Mouse (Mus musculus) cortical plate, adult 2 months (tissue): ENCODE measurements around the gene Gm17490. TPM values are rescaled to one million over a fixed set of nuclear protein-coding genes. Genes with fewer than 3 reads are reported as not detected.

Experiments used
- H3K27ac ChIP-seq: fragments of 200-500 bp; 2 replicates; pipeline ENCODE4 v1.5.1; 2012; ENCODE audit warnings: low read length, control low read depth, inconsistent platforms; ENCODE audit not compliant: insufficient read depth
- H3K4me1 ChIP-seq: fragments of 200-500 bp; 2 replicates; pipeline ENCODE4 v1.6.1; 2011; ENCODE audit warnings: low read length; ENCODE audit not compliant: control insufficient read depth, insufficient read depth
- H3K4me3 ChIP-seq: fragments of 200-500 bp; 2 replicates; pipeline ENCODE4 v1.5.1; 2011; ENCODE audit warnings: mild to moderate bottlenecking, low read length, control low read depth; ENCODE audit not compliant: insufficient read depth
- CTCF ChIP-seq: fragments of 200-500 bp; IDR thresholded peaks from 2 replicates; pipeline ENCODE4 v1.5.1; 2011; ENCODE audit warnings: mild to moderate bottlenecking, control low read depth, low read length; ENCODE audit not compliant: insufficient read depth; ENCODE audit errors: extremely low read depth
- POLR2A ChIP-seq: fragments of 200-500 bp; IDR thresholded peaks from 2 replicates; pipeline ENCODE4 v1.6.1; 2011; ENCODE audit warnings: mild to moderate bottlenecking, low read length, control low read depth; ENCODE audit not compliant: insufficient read depth; ENCODE audit errors: extremely low read depth
- polyA plus RNA-seq: library from polyadenylated mRNA; depleted of rRNA; stranded (reverse); fragments of >200 nt; gene quantifications from 2 replicates; pipeline ENCODE4 v1.2.3, GENCODE M21; 2012

Gene Gm17490
- polyA plus RNA-seq, 1 experiment: not detected

GRCm38 (mm10) chr2:11654990-11655931 lies 29.2 kb upstream of the Gm17490 start:
- Histone ChIP-seq H3K27ac (peak overlapping the region; percentile 48; the same call in 1 of the 2 replicates), H3K4me1 (peaks cover 5% of the 10 kb centered on the region; the same call in 1 of the 2 replicates), H3K4me3 (no peak overlapping the region)
- TF ChIP-seq CTCF (no peak), POLR2A (no peak)

- TF ChIP-seq CTCF: no peak
- no peak for TF ChIP-seq POLR2A
- Histone ChIP-seq H3K4me3 (no peak overlapping the region), H3K27ac (no peak overlapping the region), H3K4me1 (peaks cover 2% of the 10 kb centered on the region; the same call in 1 of the 2 replicates)
Measured at GRCm38 (mm10) chr2:11653780-11654179, 27.7 kb upstream of the Gm17490 start.

- Histone ChIP-seq H3K4me3 (no peak overlapping the region), H3K27ac (no peak overlapping the region), H3K4me1 (peaks cover 2% of the 10 kb centered on the region; the same call in 1 of the 2 replicates)
- no peak for TF ChIP-seq POLR2A
- no peak for TF ChIP-seq CTCF
Measured at GRCm38 (mm10) chr2:11653330-11653729, 27.3 kb upstream of the Gm17490 start.

GRCm38 (mm10) chr2:11652780-11653179 lies 26.7 kb upstream of the Gm17490 start:
- Histone ChIP-seq H3K4me3 (no peak overlapping the region), H3K27ac (no peak overlapping the region), H3K4me1 (peaks cover 2% of the 10 kb centered on the region; the same call in 1 of the 2 replicates)
- TF ChIP-seq CTCF (no peak), POLR2A (no peak)

GRCm38 (mm10) chr2:11652196-11652595 lies 26.1 kb upstream of the Gm17490 start:
- no peak for TF ChIP-seq CTCF
- Histone ChIP-seq H3K27ac (no peak overlapping the region), H3K4me1 (peaks cover 2% of the 10 kb centered on the region; the same call in 1 of the 2 replicates), H3K4me3 (no peak overlapping the region)

GRCm38 (mm10) chr2:11651476-11651875 lies 25.4 kb upstream of the Gm17490 start:
- TF ChIP-seq CTCF: no peak
- TF ChIP-seq POLR2A: no peak
- Histone ChIP-seq H3K4me3 (no peak overlapping the region), H3K27ac (no peak overlapping the region), H3K4me1 (peaks cover 2% of the 10 kb centered on the region; the same call in 1 of the 2 replicates)

GRCm38 (mm10) chr2:11645297-11645696 lies 19.2 kb upstream of the Gm17490 start:
- no peak for TF ChIP-seq CTCF
- TF ChIP-seq POLR2A: no peak
- H3K27ac ChIP-seq: no peak overlapping the region
- no peak overlapping the region for H3K4me3 ChIP-seq
- H3K4me1 ChIP-seq: no peaks in the 10 kb centered on the region

GRCm38 (mm10) chr2:11644057-11644456 lies 18.0 kb upstream of the Gm17490 start:
- H3K4me3 ChIP-seq: no peak overlapping the region

GRCm38 (mm10) chr2:11642451-11642941 lies 16.4 kb upstream of the Gm17490 start, which contains the start of gene Il2ra:
Gene Il2ra (plus strand): TSS chr2:11642807.
- no peaks in the 10 kb centered on the region for H3K4me1 ChIP-seq
- no peak within 1 kb of the TSS for H3K27ac ChIP-seq
- no peak within 1 kb of the TSS for H3K4me3 ChIP-seq
- no peak for TF ChIP-seq CTCF
- no peak for TF ChIP-seq POLR2A

More at GRCm38 (mm10) chr2:11644057-11644456, 18.0 kb upstream of the Gm17490 start:
- H3K4me1 ChIP-seq: no peaks in the 10 kb centered on the region
- no peak overlapping the region for H3K27ac ChIP-seq
- TF ChIP-seq CTCF (no peak), POLR2A (no peak)

GRCm38 (mm10) chr2:11637115-11637514 lies 11.1 kb upstream of the Gm17490 start:
- TF ChIP-seq POLR2A (no peak), CTCF (no peak)
- H3K4me1 ChIP-seq: no peaks in the 10 kb centered on the region
- H3K27ac ChIP-seq: no peak overlapping the region
- H3K4me3 ChIP-seq: no peak overlapping the region
